Mouse (Mus musculus) kidney, postnatal 0 days (tissue): Measurements from ENCODE around the gene Vipr2. TPM values are rescaled to one million over a fixed set of nuclear protein-coding genes. Genes with fewer than 3 reads are reported as not detected.

Experiments used
- ATAC-seq: fragments of 200-750 bp; cut with Nextera tagmentation; replicated peaks from 2 replicates; pipeline ENCODE4 v1.8.0; 2017; ENCODE audit warnings: low read depth, moderate number of reproducible peaks, moderate TSS enrichment, moderate library complexity; ENCODE audit not compliant: low FRiP score
- DNase-seq: peaks from one replicate; pipeline ENCODE4 v3.0.0-alpha.2; 2016; ENCODE audit warnings: low spot score
- H3K27ac ChIP-seq: fragments of 300-500 bp; sonication (generic); 2 replicates; pipeline ENCODE4 v1.5.1; 2014; ENCODE audit warnings: mild to moderate bottlenecking
- H3K27me3 ChIP-seq: fragments of 300-500 bp; sonication (generic); 2 replicates; pipeline ENCODE4 v1.6.1; 2014; ENCODE audit warnings: low read length, mixed read lengths; ENCODE audit not compliant: insufficient read depth
- H3K36me3 ChIP-seq: fragments of 300-500 bp; sonication (generic); 2 replicates; pipeline ENCODE4 v1.6.1; 2014; ENCODE audit warnings: low read length, mixed read lengths; ENCODE audit not compliant: insufficient read depth
- H3K4me1 ChIP-seq: fragments of 300-500 bp; sonication (generic); replicated peaks from 2 replicates; pipeline ENCODE4 v1.6.1; 2014; ENCODE audit warnings: antibody characterized with exemption, low read length, mixed read lengths; ENCODE audit not compliant: insufficient read depth
- H3K4me2 ChIP-seq: fragments of 300-500 bp; sonication (generic); 2 replicates; pipeline ENCODE4 v1.6.1; 2014; ENCODE audit warnings: mild to moderate bottlenecking, low read length, moderate library complexity, mixed read lengths
- H3K4me3 ChIP-seq: fragments of 300-500 bp; sonication (generic); replicated peaks from 2 replicates; pipeline ENCODE4 v1.5.1; 2014; ENCODE audit warnings: low read depth, low read length
- H3K9ac ChIP-seq: fragments of 300-500 bp; sonication (generic); 2 replicates; pipeline ENCODE4 v1.6.1; 2014; ENCODE audit warnings: low read depth, low read length
- H3K9me3 ChIP-seq: fragments of 300-500 bp; sonication (generic); replicated peaks from 2 replicates; pipeline ENCODE4 v1.6.1; 2016; ENCODE audit warnings: low read length, inconsistent platforms, mixed read lengths
- CTCF ChIP-seq: IDR thresholded peaks from 2 replicates; pipeline ENCODE4 v1.5.1; 2016; ENCODE audit warnings: antibody characterized with exemption, low read depth, mild to moderate bottlenecking, moderate library complexity
- WGBS: fragments of 180-500 bp; shearing (Covaris S2); extraction: QIAGEN DNeasy Blood & Tissue Kit; methylation state at CpG from one replicate; pipeline ENCODE4 v1.1.7; 2014; 5-methylcytosine and 5-hydroxymethylcytosine counted together
- polyA plus RNA-seq: library from polyadenylated mRNA; unstranded; fragments of >200 nt; fragmentation: Nextera tagmentation; extraction: Ambion mirVana; gene quantifications from 2 replicates; pipeline ENCODE4 v1.2.1, GENCODE M21; 2015

Gene Vipr2
- polyA plus RNA-seq, 1 experiment from 2014 or later, result 0.54 TPM

- Histone ChIP-seq H3K4me1 (peaks cover 12% of the 10 kb centered on the region), H3K4me3 (no peak overlapping the region), H3K9ac (no peak overlapping the region), H3K27me3 (no peaks in the 10 kb centered on the region), H3K36me3 (0 out of 2 replicates have a peak, but pooled peaks cover 7% of the 10 kb centered on the region), H3K4me2 (peak overlapping the region; percentile 76), H3K27ac (no peak overlapping the region), H3K9me3 (no peaks in the 10 kb centered on the region)
- 55% methylated on average over 3 of the region's 3 CpGs for WGBS
- ATAC-seq (no peak), DNase-seq (no peak)
- TF ChIP-seq CTCF, result no peak
Measured at GRCm38 (mm10) chr12:116049236-116049635, 28.3 kb upstream of the Vipr2 start.

- Histone ChIP-seq H3K9me3 (no peaks in the 10 kb centered on the region), H3K27ac (no peak overlapping the region), H3K27me3 (no peaks in the 10 kb centered on the region), H3K9ac (no peak overlapping the region), H3K4me1 (peaks cover 12% of the 10 kb centered on the region), H3K4me3 (no peak overlapping the region), H3K4me2 (no peak overlapping the region), H3K36me3 (peaks cover 9% of the 10 kb centered on the region; the same call in 1 of the 2 replicates)
- no peak for ATAC-seq
- peak; percentile 66 for TF ChIP-seq CTCF
- peak; percentile 23 for DNase-seq
- 82% methylated on average over 6 of the region's 6 CpGs for WGBS
Measured at GRCm38 (mm10) chr12:116049701-116050100, 27.8 kb upstream of the Vipr2 start.

GRCm38 (mm10) chr12:116054342-116054741, 23.2 kb upstream of the Vipr2 start:
- Histone ChIP-seq H3K4me1 (peaks cover 2% of the 10 kb centered on the region; the same call in 1 of the 2 replicates), H3K9ac (no peak overlapping the region), H3K27me3 (no peaks in the 10 kb centered on the region), H3K4me2 (no peak overlapping the region), H3K4me3 (no peak overlapping the region), H3K27ac (no peak overlapping the region), H3K36me3 (peaks cover 38% of the 10 kb centered on the region), H3K9me3 (peaks cover 6% of the 10 kb centered on the region; the same call in 1 of the 2 replicates)
- no peak for TF ChIP-seq CTCF
- WGBS, result 85% methylated on average over 8 of the region's 8 CpGs
- ATAC-seq (no peak), DNase-seq (no peak)

- peaks cover 16% of the 10 kb centered on the region; the same call in 1 of the 2 replicates for H3K9me3 ChIP-seq
- no peak for DNase-seq
- no peak overlapping the region for H3K4me2 ChIP-seq
- H3K27ac ChIP-seq, result no peak overlapping the region
- H3K36me3 ChIP-seq, result peaks cover 49% of the 10 kb centered on the region
- H3K4me1 ChIP-seq, result no peaks in the 10 kb centered on the region
- no peak overlapping the region for H3K4me3 ChIP-seq
- no peak for ATAC-seq
- H3K9ac ChIP-seq, result no peak overlapping the region
- H3K27me3 ChIP-seq, result no peaks in the 10 kb centered on the region
- no peak for TF ChIP-seq CTCF
- WGBS, result 95% methylated on average over 3 of the region's 3 CpGs
Measured at GRCm38 (mm10) chr12:116056112-116056511, 21.4 kb upstream of the Vipr2 start.

- Histone ChIP-seq H3K4me2 (no peak overlapping the region), H3K27me3 (no peaks in the 10 kb centered on the region), H3K36me3 (peaks cover 31% of the 10 kb centered on the region), H3K4me1 (no peaks in the 10 kb centered on the region), H3K9me3 (peaks cover 22% of the 10 kb centered on the region), H3K27ac (no peak overlapping the region), H3K9ac (no peak overlapping the region), H3K4me3 (no peak overlapping the region)
- ATAC-seq, result no peak
- no peak for TF ChIP-seq CTCF
- 97% methylated on average over 5 of the region's 5 CpGs for WGBS
- no peak for DNase-seq
Measured at GRCm38 (mm10) chr12:116061561-116062193, 15.8 kb upstream of the Vipr2 start.

- Histone ChIP-seq H3K9ac (no peak overlapping the region), H3K4me2 (no peak overlapping the region), H3K4me3 (no peak overlapping the region), H3K4me1 (no peaks in the 10 kb centered on the region), H3K9me3 (peaks cover 22% of the 10 kb centered on the region), H3K27me3 (no peaks in the 10 kb centered on the region), H3K36me3 (peaks cover 26% of the 10 kb centered on the region), H3K27ac (no peak overlapping the region)
- ATAC-seq, result no peak
- no peak for TF ChIP-seq CTCF
- WGBS, result 100% methylated on average over 2 of the region's 2 CpGs
- no peak for DNase-seq
Measured at GRCm38 (mm10) chr12:116062194-116062583, 15.3 kb upstream of the Vipr2 start.

GRCm38 (mm10) chr12:116063020-116063419, 14.5 kb upstream of the Vipr2 start:
- no peak for TF ChIP-seq CTCF
- peaks cover 23% of the 10 kb centered on the region for H3K36me3 ChIP-seq
- ATAC-seq (no peak; the same call in 1 of the 2 replicates), DNase-seq (no peak)
- H3K9me3 ChIP-seq, result peaks cover 22% of the 10 kb centered on the region
- no peak overlapping the region for H3K27ac ChIP-seq
- no peak overlapping the region for H3K9ac ChIP-seq
- 94% methylated on average over 4 of the region's 4 CpGs for WGBS
- no peaks in the 10 kb centered on the region for H3K27me3 ChIP-seq
- H3K4me1 ChIP-seq, result no peaks in the 10 kb centered on the region
- no peak overlapping the region for H3K4me3 ChIP-seq
- no peak overlapping the region for H3K4me2 ChIP-seq
